Mouse (Mus musculus) ES-E14 (cell line): ENCODE results near the gene Tsfm.

ENCODE experiments used
- HCFC1 ChIP-seq: IDR thresholded peaks from 2 replicates; pipeline ENCODE4 v1.6.1; 2012; ENCODE audit warnings: low read length, inconsistent platforms, borderline replicate concordance; ENCODE audit not compliant: insufficient read depth
- ZNF384 ChIP-seq: IDR thresholded peaks from 2 replicates; pipeline ENCODE4 v1.6.1; 2012; ENCODE audit warnings: low read depth, low read length, inconsistent platforms

DNA sequence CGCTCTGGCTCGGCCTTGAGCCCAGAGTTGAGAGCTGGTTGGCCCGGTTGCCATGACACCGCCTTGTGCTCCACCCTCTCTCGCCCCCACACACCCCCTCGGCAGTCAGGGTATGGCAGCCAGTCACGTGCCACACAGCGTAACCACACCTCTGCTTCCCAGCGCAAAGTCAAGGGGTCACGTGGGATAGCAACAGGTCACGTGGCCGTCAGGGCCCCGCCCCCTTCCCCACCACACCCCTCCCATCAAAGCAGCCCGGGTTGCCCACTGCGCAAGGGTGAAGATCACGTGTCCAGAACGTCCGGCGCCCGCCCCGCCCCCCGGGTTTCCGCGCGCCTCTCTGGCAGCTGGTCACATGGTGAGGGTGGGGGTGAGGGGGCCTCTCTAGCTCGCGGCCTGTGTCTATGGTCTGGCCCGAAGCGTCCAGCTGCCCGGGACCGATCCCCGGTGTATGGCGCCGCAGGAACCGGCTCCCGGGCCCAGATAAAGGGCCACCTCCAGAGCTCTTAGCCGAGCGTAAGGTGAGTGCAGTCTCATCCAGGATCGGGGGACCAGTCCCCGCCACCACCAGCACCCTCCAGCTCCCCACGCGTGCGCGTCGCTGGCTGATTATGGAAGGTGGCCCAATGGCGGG, 32.7 kb upstream of the Tsfm start, which contains the start of gene Cdk4:
- TF ChIP-seq ZNF384 = no peak
- 0 out of 2 replicates have a peak, but pooled peaks have one; percentile 64 for TF ChIP-seq HCFC1
